Mouse (Mus musculus): Measurements from ENCODE around the gene Gm17359. TPM values are rescaled to one million over a fixed set of nuclear protein-coding genes. Genes with fewer than 3 reads are reported as not detected.

The Gm17359 gene
- polyA plus RNA-seq, 1 experiment from 2014 or later: not detected

DNA sequence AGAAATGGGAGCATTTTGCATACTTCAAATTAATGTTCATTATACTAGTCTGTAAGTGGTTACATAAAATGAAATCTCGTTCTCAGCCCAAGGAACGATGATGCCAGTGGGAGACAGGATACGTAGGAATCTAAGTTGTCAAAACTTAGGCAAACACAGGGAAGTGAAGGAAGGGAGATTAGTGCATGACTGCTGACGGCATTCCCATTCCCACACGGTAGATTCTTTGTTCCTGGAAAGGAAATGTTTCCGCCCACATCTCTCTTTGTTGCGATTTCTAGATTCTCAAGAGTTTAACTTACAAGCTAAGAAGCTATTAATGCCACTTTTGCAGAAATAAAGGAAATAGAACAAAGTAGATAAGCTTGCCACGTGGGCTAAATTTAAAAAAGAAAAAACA is 29.6 kb downstream of the Gm17359 start:
- Histone ChIP-seq H3K4me1 (replicated peaks) (no peaks in the 10 kb centered on the region), H3K4me3 (no peak overlapping the region), H3K9ac (no peak overlapping the region), H3K4me2 (no peak overlapping the region), H3K9me3 (no peaks in the 10 kb centered on the region), H3K36me3 (no peaks in the 10 kb centered on the region), H3K27ac (no peak overlapping the region), H3K27me3 (no peaks in the 10 kb centered on the region)
- no peak for ATAC-seq (ENCODE audit: low FRiP score)
- WGBS: 78% methylated on average over 8 of the region's 8 CpGs

DNA sequence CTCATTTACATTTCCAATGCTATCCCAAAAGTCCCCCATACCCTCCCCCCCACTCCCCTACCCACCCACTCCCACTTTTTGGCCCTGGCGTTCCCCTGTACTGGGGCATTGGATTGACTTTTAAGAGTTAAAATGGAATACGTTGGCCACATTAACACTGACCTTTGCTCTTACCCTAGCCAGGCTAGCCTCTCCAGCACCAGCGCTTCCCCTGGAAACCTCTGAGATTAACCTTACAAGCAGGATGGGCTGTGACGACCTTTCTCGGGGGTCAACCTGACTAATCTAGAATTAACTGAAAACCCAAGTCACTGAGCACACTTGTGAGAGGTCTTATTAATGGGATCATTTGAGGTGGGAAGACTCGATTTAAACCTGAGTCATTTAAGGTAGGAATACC is 31.8 kb downstream of the Gm17359 start:
- no peaks in the 10 kb centered on the region for H3K9me3 ChIP-seq
- 0 out of 2 replicates have a peak, but pooled peaks cover 5% of the 10 kb centered on the region for H3K4me1 ChIP-seq (replicated peaks)
- no peaks in the 10 kb centered on the region for H3K36me3 ChIP-seq
- no peak overlapping the region for H3K4me3 ChIP-seq
- H3K27ac ChIP-seq: no peak overlapping the region
- H3K4me2 ChIP-seq: no peak overlapping the region
- 85% methylated on average over 6 of the region's 6 CpGs for WGBS
- ATAC-seq (ENCODE audit: low FRiP score): no peak
- H3K9ac ChIP-seq: no peak overlapping the region
- no peaks in the 10 kb centered on the region for H3K27me3 ChIP-seq

DNA sequence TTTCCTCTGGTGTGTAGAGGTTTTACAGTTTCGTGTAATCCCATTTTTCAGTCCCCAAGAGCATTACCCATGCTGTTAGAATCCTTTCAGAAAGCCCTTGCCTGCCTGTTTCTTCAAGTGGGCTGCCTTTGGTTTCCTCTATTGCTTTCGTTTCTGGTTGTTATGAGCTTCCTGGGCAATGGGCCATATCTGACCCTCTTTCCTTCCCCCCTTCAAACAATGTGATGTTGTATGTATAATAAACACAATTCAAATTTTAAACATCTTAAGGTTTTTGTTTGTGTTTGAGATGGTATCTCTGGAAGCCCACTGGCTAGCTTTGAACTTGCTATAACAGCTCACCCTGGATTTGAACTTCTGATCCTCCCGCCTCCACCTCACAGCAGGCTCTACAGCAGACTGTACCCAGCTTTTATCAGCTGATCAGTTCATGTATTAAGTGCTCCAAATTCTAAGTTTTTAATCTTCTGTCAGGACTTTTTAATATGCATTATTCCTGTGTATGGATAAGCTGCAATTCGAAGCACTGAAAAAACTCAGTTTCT is 34.0 kb downstream of the Gm17359 start:
- Histone ChIP-seq H3K9ac (no peak overlapping the region), H3K4me2 (no peak overlapping the region), H3K9me3 (no peaks in the 10 kb centered on the region), H3K27me3 (no peaks in the 10 kb centered on the region), H3K4me1 (replicated peaks) (0 out of 2 replicates have a peak, but pooled peaks cover 5% of the 10 kb centered on the region), H3K36me3 (no peaks in the 10 kb centered on the region), H3K4me3 (no peak overlapping the region), H3K27ac (no peak overlapping the region)
- 72% methylated on average over 4 of the region's 4 CpGs for WGBS
- no peak for ATAC-seq (ENCODE audit: low FRiP score)

DNA sequence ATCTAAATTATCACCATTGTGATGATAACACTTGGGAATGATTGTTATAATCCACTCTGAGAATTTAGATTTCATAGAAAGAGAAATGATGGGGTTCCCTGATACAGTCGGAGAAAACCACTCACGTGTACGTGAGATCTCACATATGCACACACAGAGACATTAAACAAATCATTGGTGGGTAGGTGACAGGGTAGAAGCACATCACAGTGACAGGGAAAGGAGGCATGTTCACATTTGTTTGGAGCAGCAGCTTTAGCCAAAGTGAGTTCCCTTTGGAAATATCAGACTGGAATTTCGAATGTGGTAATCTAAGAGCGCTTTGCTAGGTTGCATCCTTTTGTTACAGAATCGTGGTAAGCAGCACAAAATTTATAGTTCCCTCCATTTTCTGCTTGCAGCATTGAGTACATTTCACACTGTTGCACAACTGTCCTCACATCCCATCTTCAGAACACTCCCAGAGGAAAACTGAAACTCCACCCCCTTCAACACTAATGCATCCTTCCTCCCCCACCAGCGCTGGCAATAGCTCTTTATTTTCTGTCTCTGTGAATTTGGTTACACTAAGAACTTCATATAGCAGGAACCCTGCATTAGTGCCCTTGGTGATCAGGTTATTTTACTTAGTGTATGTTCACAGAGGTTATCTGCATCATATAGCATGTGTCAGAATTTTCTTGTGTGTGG is 35.2 kb downstream of the Gm17359 start:
- ATAC-seq (ENCODE audit: low FRiP score): no peak
- Histone ChIP-seq H3K36me3 (no peaks in the 10 kb centered on the region), H3K9me3 (no peaks in the 10 kb centered on the region), H3K4me1 (replicated peaks) (0 out of 2 replicates have a peak, but pooled peaks cover 5% of the 10 kb centered on the region), H3K9ac (no peak overlapping the region), H3K27ac (no peak overlapping the region), H3K27me3 (no peaks in the 10 kb centered on the region), H3K4me2 (no peak overlapping the region), H3K4me3 (no peak overlapping the region)
- WGBS: 79% methylated on average over 7 of the region's 7 CpGs

DNA sequence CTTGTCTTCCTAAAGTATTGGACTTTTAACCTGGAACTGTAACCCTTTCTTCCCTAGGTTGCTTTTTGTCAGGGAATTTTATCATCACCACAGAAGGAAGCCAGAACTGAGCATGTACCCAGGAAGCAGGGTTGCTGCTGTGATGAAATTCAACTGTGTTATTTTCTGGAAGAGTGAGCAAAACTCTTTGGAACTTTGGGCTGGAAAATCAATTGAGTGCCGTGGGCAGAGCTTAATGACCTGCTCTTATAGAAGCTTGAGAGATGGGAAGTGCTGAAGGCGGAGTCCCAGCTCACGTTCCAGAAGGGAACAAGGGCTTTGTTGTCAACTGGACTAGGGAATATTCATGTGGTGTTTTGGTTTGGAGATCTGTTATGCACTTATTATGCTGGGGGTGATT is 37.5 kb downstream of the Gm17359 start:
- H3K4me3 ChIP-seq: no peak overlapping the region
- WGBS: 65% methylated on average over 3 of the region's 3 CpGs
- no peaks in the 10 kb centered on the region for H3K27me3 ChIP-seq
- H3K36me3 ChIP-seq: no peaks in the 10 kb centered on the region
- 0 out of 2 replicates have a peak, but pooled peaks cover 5% of the 10 kb centered on the region for H3K4me1 ChIP-seq (replicated peaks)
- no peak for ATAC-seq (ENCODE audit: low FRiP score)
- no peak overlapping the region for H3K4me2 ChIP-seq
- H3K9ac ChIP-seq: no peak overlapping the region
- H3K9me3 ChIP-seq: no peaks in the 10 kb centered on the region
- H3K27ac ChIP-seq: no peak overlapping the region

DNA sequence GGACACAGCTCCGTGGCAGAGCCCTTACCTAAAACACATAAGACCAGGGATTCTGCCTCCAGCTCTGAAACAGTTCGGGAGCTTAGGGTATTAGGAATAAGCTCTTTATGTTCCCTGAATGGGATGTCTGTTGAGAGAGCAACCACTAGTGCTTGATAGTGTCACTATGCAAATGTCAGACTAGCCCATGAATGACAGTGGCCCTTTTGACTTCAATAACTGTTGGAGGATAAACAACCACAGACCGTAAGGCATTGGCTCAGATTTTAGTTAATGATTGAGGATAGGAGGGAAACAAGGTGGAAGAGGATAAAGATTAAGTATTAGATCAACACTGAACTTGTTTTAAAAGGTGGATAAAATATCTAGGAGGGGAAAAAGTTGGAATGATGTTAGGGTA is 41.6 kb downstream of the Gm17359 start:
- no peak overlapping the region for H3K4me2 ChIP-seq
- no peaks in the 10 kb centered on the region for H3K27me3 ChIP-seq
- no peak overlapping the region for H3K4me3 ChIP-seq
- H3K27ac ChIP-seq: no peak overlapping the region
- H3K36me3 ChIP-seq: no peaks in the 10 kb centered on the region
- no peaks in the 10 kb centered on the region for H3K9me3 ChIP-seq
- 38% methylated on average over 3 of the region's 3 CpGs for WGBS
- H3K9ac ChIP-seq: no peak overlapping the region
- no peak for ATAC-seq (ENCODE audit: low FRiP score)
- H3K4me1 ChIP-seq (replicated peaks): no peaks in the 10 kb centered on the region

DNA sequence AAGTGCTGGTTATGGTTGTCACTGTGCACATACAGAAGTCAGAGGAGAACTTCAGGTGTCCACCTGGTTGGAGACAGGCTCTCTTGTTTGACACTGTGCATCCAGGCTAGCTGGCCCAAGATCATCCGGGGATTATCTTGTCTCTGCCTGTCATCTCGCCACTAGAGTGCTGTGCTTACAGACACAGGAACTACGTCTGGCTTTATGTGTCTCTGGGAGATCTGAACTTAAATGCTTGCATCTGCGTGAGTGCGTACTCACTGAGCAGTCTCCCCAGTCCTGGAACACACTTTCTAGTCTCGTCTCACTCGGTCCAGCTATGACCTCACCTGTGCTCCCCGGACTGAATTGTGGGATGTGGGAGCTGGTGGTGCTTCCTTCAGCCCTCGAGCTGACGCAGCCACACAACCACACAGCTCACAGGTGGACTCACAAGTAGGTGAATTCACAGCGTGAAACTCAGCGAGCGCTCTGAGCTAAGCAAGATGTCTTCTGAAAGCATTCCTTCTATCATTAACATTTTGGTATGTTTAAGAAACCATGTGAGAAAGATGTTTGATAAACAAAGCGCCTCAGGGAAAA is 42.9 kb downstream of the Gm17359 start:
- WGBS: 87% methylated on average over 14 of the region's 14 CpGs
- no peak overlapping the region for H3K9ac ChIP-seq
- H3K4me2 ChIP-seq: no peak overlapping the region
- no peak overlapping the region for H3K4me3 ChIP-seq
- H3K4me1 ChIP-seq (replicated peaks): no peaks in the 10 kb centered on the region
- no peak for ATAC-seq (ENCODE audit: low FRiP score)
- no peaks in the 10 kb centered on the region for H3K9me3 ChIP-seq
- H3K36me3 ChIP-seq: no peaks in the 10 kb centered on the region
- H3K27me3 ChIP-seq: no peaks in the 10 kb centered on the region
- no peak overlapping the region for H3K27ac ChIP-seq

DNA sequence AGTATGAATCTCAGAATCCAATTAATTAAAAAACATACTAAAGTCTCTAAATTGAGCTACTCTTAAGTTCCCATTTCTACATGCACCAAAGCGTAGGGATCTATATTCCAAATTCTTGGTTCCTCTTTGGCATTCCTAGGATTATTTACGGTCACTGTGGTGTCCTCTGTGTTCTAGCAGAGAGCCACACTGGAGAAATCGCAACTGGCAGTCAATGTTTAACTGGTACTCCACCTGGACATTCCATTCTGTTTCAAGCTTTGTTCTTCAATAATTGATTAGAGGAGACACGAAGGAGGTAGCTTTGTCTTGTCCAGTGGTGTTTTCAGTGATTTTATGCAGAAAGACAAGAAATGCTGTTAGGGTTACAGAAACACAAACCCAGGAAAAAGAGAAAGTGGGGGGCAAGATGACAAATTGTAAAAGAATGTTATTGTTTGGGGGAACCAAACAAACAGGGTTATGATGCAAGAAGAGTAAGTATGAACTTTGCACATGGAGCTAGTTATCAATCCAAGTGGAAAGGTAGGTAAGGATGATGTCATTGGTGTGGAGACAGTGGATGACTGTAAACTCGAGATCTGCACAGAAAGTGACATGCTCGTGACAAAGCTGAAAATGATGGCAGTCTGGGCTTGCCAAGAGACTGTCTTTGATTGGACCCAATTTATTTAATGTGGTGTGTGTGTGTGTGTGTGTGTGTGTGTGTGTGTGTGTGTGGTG is 43.6 kb downstream of the Gm17359 start:
- no peak overlapping the region for H3K27ac ChIP-seq
- H3K4me1 ChIP-seq (replicated peaks): no peaks in the 10 kb centered on the region
- H3K4me3 ChIP-seq: no peak overlapping the region
- no peaks in the 10 kb centered on the region for H3K36me3 ChIP-seq
- H3K9ac ChIP-seq: no peak overlapping the region
- no peaks in the 10 kb centered on the region for H3K9me3 ChIP-seq
- ATAC-seq (ENCODE audit: low FRiP score): no peak
- H3K27me3 ChIP-seq: no peaks in the 10 kb centered on the region
- 71% methylated on average over 6 of the region's 6 CpGs for WGBS
- H3K4me2 ChIP-seq: no peak overlapping the region

DNA sequence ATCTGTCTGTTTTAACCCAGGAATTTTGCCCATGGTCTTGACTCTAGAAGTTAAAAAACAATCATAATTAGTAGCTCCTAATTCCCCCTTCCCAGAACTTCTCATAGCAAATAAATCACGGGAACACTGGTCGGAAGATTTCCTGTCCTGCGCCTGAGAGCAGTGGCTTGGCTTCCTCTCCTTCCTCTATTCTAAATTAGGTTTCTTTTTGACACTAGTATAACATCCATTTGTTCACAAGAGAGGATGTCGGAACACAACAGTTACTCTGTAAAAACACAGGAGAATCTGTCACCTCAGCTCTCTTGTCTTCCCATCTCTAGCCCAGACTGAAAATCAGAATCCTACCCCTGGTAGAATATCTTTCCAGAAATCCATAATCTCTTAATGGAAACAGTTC is 44.9 kb downstream of the Gm17359 start:
- ATAC-seq (ENCODE audit: low FRiP score): no peak
- no peak overlapping the region for H3K4me2 ChIP-seq
- 86% methylated on average over 4 of the region's 4 CpGs for WGBS
- no peak overlapping the region for H3K27ac ChIP-seq
- H3K36me3 ChIP-seq: no peaks in the 10 kb centered on the region
- H3K27me3 ChIP-seq: no peaks in the 10 kb centered on the region
- no peak overlapping the region for H3K4me3 ChIP-seq
- H3K9me3 ChIP-seq: no peaks in the 10 kb centered on the region
- no peaks in the 10 kb centered on the region; the same call in 1 of the 2 replicates for H3K4me1 ChIP-seq (replicated peaks)
- no peak overlapping the region for H3K9ac ChIP-seq

DNA sequence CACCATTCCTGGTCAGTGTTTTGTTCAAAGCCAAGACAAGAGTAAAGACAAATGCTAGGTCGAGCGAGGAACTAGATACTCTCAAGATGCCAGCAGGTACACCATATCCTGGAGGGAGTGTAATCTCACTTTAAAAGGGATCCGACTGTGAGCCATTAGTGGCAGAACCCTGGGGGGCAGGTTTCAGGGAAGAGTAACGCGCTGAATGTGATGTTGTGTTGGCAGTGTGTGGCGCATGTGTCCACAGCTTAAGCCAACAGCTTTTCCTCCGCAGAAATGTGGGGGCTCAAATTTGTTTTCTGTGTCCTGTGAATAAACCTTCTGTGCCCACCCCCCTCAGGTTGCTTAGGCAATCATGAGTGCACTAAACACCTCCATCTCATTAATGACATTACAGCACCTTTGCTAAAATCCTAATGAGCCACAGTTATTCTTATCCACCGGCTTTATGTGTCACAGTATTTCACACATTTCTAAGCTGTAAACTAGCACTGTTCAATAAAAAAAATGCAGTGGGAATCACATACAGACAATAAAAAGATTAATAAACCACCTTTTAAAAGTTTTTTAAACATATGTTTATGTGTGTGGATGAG is 49.1 kb downstream of the Gm17359 start:
- no peaks in the 10 kb centered on the region; the same call in 1 of the 2 replicates for H3K4me1 ChIP-seq (replicated peaks)
- ATAC-seq (ENCODE audit: low FRiP score): no peak
- WGBS: 19% methylated on average over 8 of the region's 8 CpGs
- H3K4me3 ChIP-seq: no peak overlapping the region
- H3K27ac ChIP-seq: no peak overlapping the region
- H3K9me3 ChIP-seq: no peaks in the 10 kb centered on the region
- H3K27me3 ChIP-seq: no peaks in the 10 kb centered on the region
- H3K36me3 ChIP-seq: no peaks in the 10 kb centered on the region
- no peak overlapping the region for H3K4me2 ChIP-seq
- no peak overlapping the region for H3K9ac ChIP-seq

DNA sequence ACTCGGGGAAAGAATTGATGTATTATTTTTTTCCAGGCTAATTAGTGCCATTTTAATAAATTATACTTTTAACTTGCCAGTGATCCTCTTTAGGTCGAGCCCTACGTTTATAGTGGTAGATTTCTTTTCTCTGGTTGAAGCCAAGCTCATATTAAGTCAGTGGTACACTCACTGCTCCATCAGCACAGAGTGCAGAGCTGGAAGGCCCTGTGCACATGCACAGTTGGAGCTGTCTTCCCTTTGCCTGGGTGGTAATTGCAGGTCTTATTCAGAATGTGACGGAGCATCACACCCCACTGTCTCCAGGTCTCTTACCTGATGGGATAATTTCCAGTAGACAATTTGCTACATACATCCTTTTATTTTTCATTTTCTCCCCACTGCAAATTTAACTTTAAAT is 52.6 kb downstream of the Gm17359 start:
- Histone ChIP-seq H3K36me3 (no peaks in the 10 kb centered on the region), H3K27me3 (no peaks in the 10 kb centered on the region), H3K9ac (no peak overlapping the region), H3K4me3 (no peak overlapping the region), H3K4me1 (replicated peaks) (no peaks in the 10 kb centered on the region; the same call in 1 of the 2 replicates), H3K27ac (no peak overlapping the region), H3K9me3 (no peaks in the 10 kb centered on the region), H3K4me2 (no peak overlapping the region)
- WGBS: 68% methylated on average over 4 of the region's 4 CpGs
- no peak for ATAC-seq (ENCODE audit: low FRiP score)

DNA sequence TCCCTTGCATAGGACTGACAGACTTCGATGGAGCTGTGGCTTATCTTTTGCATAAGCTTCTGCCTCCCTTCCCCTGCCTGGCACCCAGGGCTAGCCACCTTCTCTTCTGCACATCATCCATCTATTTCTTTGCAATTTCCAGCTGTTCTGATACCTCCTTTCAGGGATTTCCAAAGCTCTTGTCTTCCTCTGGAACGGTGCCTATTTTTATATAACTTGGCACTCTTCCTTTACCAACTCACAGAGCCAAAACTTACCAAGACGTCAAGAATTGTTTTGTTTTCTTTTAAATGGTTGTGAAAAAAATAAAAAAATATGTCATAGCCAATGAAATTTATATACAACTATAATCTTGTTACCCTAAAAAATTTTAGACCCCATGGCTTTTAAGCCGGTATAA is 64.1 kb downstream of the Gm17359 start:
- H3K27ac ChIP-seq: no peak overlapping the region
- no peaks in the 10 kb centered on the region for H3K36me3 ChIP-seq
- H3K9ac ChIP-seq: no peak overlapping the region
- H3K4me2 ChIP-seq: no peak overlapping the region
- H3K9me3 ChIP-seq: no peaks in the 10 kb centered on the region
- H3K27me3 ChIP-seq: no peaks in the 10 kb centered on the region
- no peak for ATAC-seq (ENCODE audit: low FRiP score)
- no peak overlapping the region for H3K4me3 ChIP-seq
- 80% methylated on average over 4 of the region's 4 CpGs for WGBS
- no peaks in the 10 kb centered on the region for H3K4me1 ChIP-seq (replicated peaks)
